Mouse (Mus musculus) thymus, adult 2 months (tissue): ENCODE results near the gene Tbc1d2b.

Experiments used
- CTCF ChIP-seq: fragments of 200-500 bp; IDR thresholded peaks from 2 replicates; pipeline ENCODE4 v1.5.1; 2012; ENCODE audit warnings: mild to moderate bottlenecking, control low read depth, low read length, moderate library complexity, borderline replicate concordance; ENCODE audit not compliant: control insufficient read depth, poor library complexity, insufficient read depth; ENCODE audit errors: extremely low read depth
- POLR2A ChIP-seq: fragments of 200-500 bp; IDR thresholded peaks from 2 replicates; pipeline ENCODE4 v1.6.1; 2012; ENCODE audit warnings: mild to moderate bottlenecking, low read length, control low read depth, moderate library complexity; ENCODE audit not compliant: control insufficient read depth, poor library complexity, insufficient read depth; ENCODE audit errors: extremely low read depth

GRCm38 (mm10) chr9:90247316-90247715, 23.3 kb downstream of the Tbc1d2b start:
- TF ChIP-seq CTCF (no peak), POLR2A (no peak)
